Mouse (Mus musculus) telencephalon, adult 2 months (tissue): ENCODE results near the gene Vmn2r31.
"Not testable (repeated sequence)": the region's sequence is repeated elsewhere in the genome, so short reads cannot be mapped to it uniquely, and the experiment has no call there.

Experiments
- DNase-seq: peaks from one replicate; pipeline ENCODE4 v3.0.0-alpha.2; 2011; ENCODE audit warnings: low read depth, low spot score

Gene Vmn2r31

GRCm38 (mm10) chr7:7399603-7400002 is at the start of gene Vmn2r31:
Gene Vmn2r31 (minus strand): TSS chr7:7399703.
- not testable (repeated sequence) for DNase-seq

GRCm38 (mm10) chr7:7374431-7374830 is 25.1 kb downstream of the Vmn2r31 start, which contains the start of gene Gm45783:
Gene Gm45783 (minus strand): TSS chr7:7374573.
- not testable (repeated sequence) for DNase-seq

- not testable (repeated sequence) for DNase-seq
These were observed 62.0 kb downstream of the Vmn2r31 start, which contains the start of gene Vmn2r30 for GRCm38 (mm10) chr7:7337509-7337908. Gene Vmn2r30 (minus strand): TSS chr7:7337609.
